Mouse (Mus musculus) small intestine, adult 2 months (tissue): ENCODE measurements around the gene Fam117b. TPM values are rescaled to one million over a fixed set of nuclear protein-coding genes. Genes with fewer than 3 reads are reported as not detected.

Experiments
- H3K27ac ChIP-seq: fragments of 200-500 bp; 2 replicates; pipeline ENCODE4 v1.5.1; 2012; ENCODE audit warnings: low read depth, low read length, control low read depth, inconsistent platforms; ENCODE audit not compliant: insufficient read depth
- H3K27me3 ChIP-seq: fragments of 200-500 bp; 2 replicates; pipeline ENCODE4 v1.6.1; 2012; ENCODE audit warnings: mild to moderate bottlenecking, moderate library complexity, low read length, inconsistent platforms; ENCODE audit not compliant: control insufficient read depth, insufficient read depth
- H3K36me3 ChIP-seq: fragments of 200-500 bp; 2 replicates; pipeline ENCODE4 v1.6.1; 2012; ENCODE audit warnings: mild to moderate bottlenecking, low read length, control low read depth, inconsistent platforms; ENCODE audit not compliant: control insufficient read depth, insufficient read depth
- H3K4me1 ChIP-seq: fragments of 200-500 bp; 2 replicates; pipeline ENCODE4 v1.6.1; 2012; ENCODE audit warnings: low read length, inconsistent platforms, mixed read lengths; ENCODE audit not compliant: control insufficient read depth, insufficient read depth, insufficient read length
- H3K4me3 ChIP-seq: fragments of 200-500 bp; 2 replicates; pipeline ENCODE4 v1.5.1; 2012; ENCODE audit warnings: low read depth, mild to moderate bottlenecking, control low read depth, inconsistent platforms, low read length, moderate library complexity
- CTCF ChIP-seq: fragments of 200-500 bp; IDR thresholded peaks from 2 replicates; pipeline ENCODE4 v1.5.1; 2012; ENCODE audit warnings: low read depth, mild to moderate bottlenecking, control low read depth, inconsistent platforms, low read length, moderate library complexity, mixed read lengths; ENCODE audit not compliant: insufficient replicate concordance, insufficient read length; ENCODE audit errors: extremely low read depth
- POLR2A ChIP-seq: fragments of 200-500 bp; IDR thresholded peaks from 2 replicates; pipeline ENCODE4 v1.6.1; 2012; ENCODE audit warnings: low read depth, mild to moderate bottlenecking, control low read depth, inconsistent platforms, low read length, moderate library complexity
- WGBS: fragments of 180-500 bp; shearing (Covaris S2); methylation state at CpG from one replicate; pipeline ENCODE4 v1.1.7; 2018; 5-methylcytosine and 5-hydroxymethylcytosine counted together
- polyA plus RNA-seq: library from polyadenylated mRNA; depleted of rRNA; stranded (reverse); fragments of >200 nt; gene quantifications from 2 replicates; pipeline ENCODE4 v1.2.3, GENCODE M21; 2012

Fam117b gene
- polyA plus RNA-seq, 1 experiment, result 13.0 TPM

GRCm38 (mm10) chr1:59926021-59926672, 13.3 kb downstream of the Fam117b start:
- H3K27ac ChIP-seq, result no peak overlapping the region
- H3K4me3 ChIP-seq, result no peak overlapping the region
- H3K27me3 ChIP-seq, result no peaks in the 10 kb centered on the region
- H3K36me3 ChIP-seq, result no peaks in the 10 kb centered on the region
- peaks cover 6% of the 10 kb centered on the region for H3K4me1 ChIP-seq
- WGBS, result 81% methylated on average over 3 of the region's 3 CpGs
- TF ChIP-seq POLR2A, result no peak

- 62% methylated on average over 2 of the region's 2 CpGs for WGBS
Observed at GRCm38 (mm10) chr1:59927131-59927680, 14.4 kb downstream of the Fam117b start.

GRCm38 (mm10) chr1:59930926-59931325, 18.1 kb downstream of the Fam117b start:
- Histone ChIP-seq H3K27me3 (no peaks in the 10 kb centered on the region), H3K27ac (no peak overlapping the region), H3K36me3 (no peaks in the 10 kb centered on the region), H3K4me3 (no peak overlapping the region), H3K4me1 (peaks cover 1% of the 10 kb centered on the region)
- TF ChIP-seq CTCF (no peak), POLR2A (no peak)

More at GRCm38 (mm10) chr1:59927131-59927680, 14.4 kb downstream of the Fam117b start:
- H3K4me3 ChIP-seq, result no peak overlapping the region
- no peak for TF ChIP-seq CTCF
- no peak for TF ChIP-seq POLR2A
- no peaks in the 10 kb centered on the region for H3K27me3 ChIP-seq
- no peak overlapping the region for H3K27ac ChIP-seq
- peaks cover 6% of the 10 kb centered on the region for H3K4me1 ChIP-seq
- no peaks in the 10 kb centered on the region for H3K36me3 ChIP-seq

DNA sequence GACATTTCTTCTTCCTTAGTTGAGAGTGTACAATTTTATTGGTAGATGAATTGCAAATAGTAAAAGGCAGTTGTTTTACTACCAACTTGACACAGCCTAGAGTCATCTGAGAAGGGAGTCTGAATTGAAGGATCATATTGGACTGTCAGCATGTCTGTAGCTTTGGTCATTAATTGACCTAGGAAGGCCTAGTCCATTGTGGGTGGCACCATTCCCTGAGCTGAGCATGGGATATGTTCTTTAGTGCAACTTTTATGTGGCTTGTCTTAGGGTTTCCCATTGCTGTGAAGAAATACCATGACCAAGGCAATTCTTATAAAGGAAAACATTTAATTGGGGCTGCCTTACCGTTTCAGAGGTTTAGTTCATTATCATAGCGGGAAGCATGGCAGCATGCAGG, 20.2 kb downstream of the Fam117b start:
- no peaks in the 10 kb centered on the region for H3K4me1 ChIP-seq
- no peaks in the 10 kb centered on the region for H3K27me3 ChIP-seq
- H3K27ac ChIP-seq, result no peak overlapping the region
- WGBS, result 93% methylated on average over 2 of the region's 2 CpGs
- H3K36me3 ChIP-seq, result no peaks in the 10 kb centered on the region
- H3K4me3 ChIP-seq, result no peak overlapping the region
- TF ChIP-seq CTCF (no peak), POLR2A (no peak)

DNA sequence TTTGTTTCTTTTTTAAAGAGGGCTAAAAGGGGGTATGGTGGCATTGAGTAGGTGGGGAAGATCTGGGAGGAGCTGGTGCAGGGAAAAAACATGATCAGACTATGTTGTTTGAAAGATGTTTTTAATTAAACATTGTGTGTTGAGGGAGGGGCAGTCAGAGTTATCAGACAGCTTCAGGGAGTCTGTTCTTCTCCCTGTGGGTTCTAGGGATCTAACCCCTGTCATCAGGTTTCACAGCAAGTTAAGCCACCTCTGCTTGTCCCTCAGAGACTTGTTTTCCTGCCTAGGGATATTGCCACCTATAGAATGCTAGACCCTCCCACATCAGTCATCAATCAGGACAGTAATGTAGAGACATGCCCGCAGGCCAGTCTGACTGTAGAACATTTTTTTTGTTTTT, 28.3 kb downstream of the Fam117b start:
- TF ChIP-seq CTCF, result no peak
- Histone ChIP-seq H3K36me3 (0 out of 2 replicates have a peak, but pooled peaks cover 3% of the 10 kb centered on the region), H3K27ac (no peak overlapping the region), H3K4me1 (peaks cover 2% of the 10 kb centered on the region; the same call in 1 of the 2 replicates), H3K27me3 (no peaks in the 10 kb centered on the region), H3K4me3 (no peak overlapping the region)
- 91% methylated on average over 1 of the region's 1 CpGs for WGBS

DNA sequence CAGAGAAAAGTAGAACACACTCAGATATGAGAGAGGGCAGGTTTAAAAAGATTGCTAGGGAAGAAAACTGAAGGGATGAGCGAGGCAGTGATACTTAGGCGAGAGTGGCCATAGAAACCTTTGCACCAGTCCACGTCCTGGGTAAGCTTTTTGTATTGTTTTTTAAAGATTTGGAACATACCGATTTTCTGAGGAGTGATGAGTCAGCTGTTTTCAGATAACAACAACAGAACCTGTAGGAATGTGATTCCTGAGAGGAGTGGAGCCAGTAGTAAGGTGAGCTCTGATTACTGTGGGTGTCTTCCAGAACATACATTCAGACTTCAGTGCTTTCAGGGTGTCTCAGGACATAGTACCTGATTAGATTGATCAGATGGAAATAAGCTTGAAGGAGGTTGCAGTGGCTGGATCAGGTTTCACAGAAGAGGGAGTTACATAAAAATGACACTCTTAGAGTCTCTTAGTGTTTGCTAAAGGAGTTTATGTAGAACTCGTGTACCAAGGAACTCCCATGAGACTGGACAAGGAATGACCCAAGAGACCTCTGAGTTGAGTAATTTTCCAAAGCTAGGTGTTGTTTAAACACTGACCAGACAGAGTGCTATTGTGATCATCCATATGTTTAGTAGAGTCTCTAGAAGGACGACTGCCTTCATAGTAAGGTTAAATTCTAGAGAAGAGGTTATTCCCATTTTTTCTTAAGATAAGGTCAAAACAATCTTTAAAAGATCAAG, 29.4 kb downstream of the Fam117b start:
- TF ChIP-seq POLR2A, result no peak
- no peak for TF ChIP-seq CTCF
- Histone ChIP-seq H3K36me3 (0 out of 2 replicates have a peak, but pooled peaks cover 3% of the 10 kb centered on the region), H3K4me1 (peaks cover 2% of the 10 kb centered on the region; the same call in 1 of the 2 replicates), H3K27ac (no peak overlapping the region), H3K27me3 (no peaks in the 10 kb centered on the region), H3K4me3 (no peak overlapping the region)
- whole genome bisulfite sequencing, result 71% methylated on average over 6 of the region's 6 CpGs

GRCm38 (mm10) chr1:59943825-59944224, 31.0 kb downstream of the Fam117b start:
- no peaks in the 10 kb centered on the region for H3K36me3 ChIP-seq
- peaks cover 2% of the 10 kb centered on the region; the same call in 1 of the 2 replicates for H3K4me1 ChIP-seq
- TF ChIP-seq POLR2A (no peak), CTCF (no peak)
- H3K27ac ChIP-seq, result no peak overlapping the region
- no peak overlapping the region for H3K4me3 ChIP-seq
- 60% methylated on average over 5 of the region's 5 CpGs for WGBS
- H3K27me3 ChIP-seq, result no peaks in the 10 kb centered on the region
